Mouse (Mus musculus): ENCODE data around the gene Foxo6.

DNA sequence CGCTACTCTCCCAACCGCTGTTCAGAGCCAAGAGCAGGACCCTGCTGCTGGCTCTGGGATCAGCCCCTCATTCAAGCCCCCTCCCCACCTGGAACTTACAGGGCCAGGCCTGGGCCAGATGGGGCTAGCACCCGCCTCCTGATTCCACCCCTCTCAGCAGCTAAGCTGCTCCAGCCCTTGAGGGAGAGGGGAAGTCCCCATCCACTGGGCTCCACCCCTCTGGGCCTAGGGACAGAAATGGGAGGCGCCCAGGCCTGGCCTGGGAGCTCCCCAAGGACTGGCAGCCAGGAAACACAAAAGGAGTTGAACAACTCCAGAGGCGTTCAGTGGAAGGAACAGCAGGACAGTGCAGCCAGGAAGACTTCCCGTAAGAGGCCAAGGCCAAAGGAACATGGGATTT lies 4.0 kb downstream of the Foxo6 start:
- TF ChIP-seq CTCF (IDR thresholded peaks at IDR 0.05; ENCODE audit: control insufficient read depth, insufficient read depth, insufficient read length) (no peak), CEBPB (IDR thresholded peaks at IDR 0.05; ENCODE audit: low read depth) (no peak), USF1 (IDR thresholded peaks at IDR 0.05; ENCODE audit: low read depth) (no peak), MYOG (IDR thresholded peaks at IDR 0.05; ENCODE audit: control insufficient read depth, extremely low read depth, insufficient read length) (no peak), FOSL1 (IDR thresholded peaks at IDR 0.05; ENCODE audit: insufficient read depth, low read length, poor library complexity, severe bottlenecking) (no peak), MAX (IDR thresholded peaks at IDR 0.05) (no peak), MYOD1 (IDR thresholded peaks at IDR 0.05; ENCODE audit: control insufficient read depth, insufficient read length, low read depth) (no peak)
